Mouse (Mus musculus) ES-E14 (cell line): Measurements from ENCODE around the gene Mpst.

Experiments
- CHD2 ChIP-seq: IDR thresholded peaks from 2 replicates; pipeline ENCODE4 v1.6.1; 2014; ENCODE audit warnings: mild to moderate bottlenecking, low read depth, low read length, inconsistent platforms
- MAFK ChIP-seq: IDR thresholded peaks from 2 replicates; pipeline ENCODE4 v1.6.1; 2014; ENCODE audit warnings: mild to moderate bottlenecking, low read depth, low read length, inconsistent platforms; ENCODE audit not compliant: insufficient read depth

GRCm38 (mm10) chr15:78390855-78391254, 15.4 kb upstream of the Mpst start:
- TF ChIP-seq MAFK (no peak), CHD2 (no peak)
